Mouse (Mus musculus) CH12.LX (cell line): ENCODE measurements around the gene Sdhaf2.

ENCODE experiments used
- CTCF ChIP-seq, 2 experiments: IDR thresholded peaks in 1 of 2; conservative IDR thresholded peaks in 1 of 2; 2 replicates each; pipeline ENCODE4 v1.5.1; 2011 to 2012; ENCODE audit warnings: low read depth in 2 of 2, low read length in 2 of 2, improper control_type of control experiment in 1 of 2, inconsistent platforms in 1 of 2, mild to moderate bottlenecking in 1 of 2, moderate library complexity in 1 of 2
- MAFK ChIP-seq: IDR thresholded peaks from 2 replicates; pipeline ENCODE4 v1.6.1; 2011; ENCODE audit warnings: low read length, improper control_type of control experiment; ENCODE audit not compliant: insufficient replicate concordance
- NELFE ChIP-seq: IDR thresholded peaks from 2 replicates; pipeline ENCODE4 v1.6.1; 2011; ENCODE audit warnings: low read depth, low read length, improper control_type of control experiment
- POLR2A ChIP-seq: IDR thresholded peaks from 2 replicates; pipeline ENCODE4 v1.6.1; 2011; ENCODE audit warnings: low read depth, mild to moderate bottlenecking, improper control_type of control experiment, low read length

- TF ChIP-seq CTCF (conservative IDR thresholded peaks at IDR 0.05 in 1 of 2, IDR thresholded peaks at IDR 0.05 in 1 of 2; ENCODE audit: low read depth in 2 of 2, low read length in 2 of 2) (no peak), NELFE (no peak), POLR2A (no peak), MAFK (no peak)
Measured at GRCm38 (mm10) chr19:10523483-10524080, 2.4 kb downstream of the Sdhaf2 start.
